Mouse (Mus musculus): ENCODE results near the gene Krt15. TPM values are rescaled to one million over a fixed set of nuclear protein-coding genes. Genes with fewer than 3 reads are reported as not detected.

Krt15 gene
- total RNA-seq, 2 experiments from 2014 or later, result not detected

DNA sequence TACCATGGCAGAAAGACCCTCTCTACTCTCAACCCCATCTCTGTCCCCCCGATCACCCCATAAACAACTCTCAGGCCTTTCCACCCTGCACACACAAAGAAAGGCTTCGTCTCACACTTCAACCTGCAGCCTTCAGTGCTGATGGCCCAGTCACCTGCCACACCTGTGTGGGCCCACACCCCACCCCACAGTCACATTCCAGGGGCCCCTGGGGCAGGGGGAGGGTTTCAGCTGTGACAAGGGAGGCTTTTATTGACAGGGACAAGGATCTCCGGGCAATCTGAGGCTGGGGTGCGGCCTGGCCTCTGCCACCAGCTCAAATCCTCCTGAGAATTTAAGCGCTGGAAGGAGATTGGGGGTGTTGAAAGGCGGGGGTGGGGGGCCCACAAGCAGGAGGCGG lies 3.1 kb upstream of the Krt15 start:
- no peak for DNase-seq (ENCODE audit: low spot score in 2 of 2)
- intact Hi-C loops (cut with DNase I), result no loop called here

DNA sequence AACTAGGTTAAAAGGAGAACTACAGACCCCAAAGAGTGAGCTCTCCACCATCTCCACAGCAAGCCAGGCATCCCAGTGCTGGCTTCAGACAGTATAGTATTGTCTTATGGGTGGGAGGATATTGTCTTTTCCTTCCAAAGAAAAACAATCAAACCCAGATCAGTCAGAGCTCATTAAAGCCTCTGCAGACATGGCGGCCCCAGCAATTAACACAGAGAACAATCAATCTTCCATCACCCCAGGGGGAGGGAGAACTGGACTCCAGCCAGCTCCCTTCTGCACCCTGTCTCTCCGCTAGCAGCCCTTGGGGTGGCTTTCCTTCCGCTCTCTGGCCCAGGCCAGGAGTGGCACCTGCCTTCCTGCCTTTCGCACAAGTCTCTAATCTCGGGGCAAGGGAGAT lies 2.0 kb upstream of the Krt15 start:
- peak in 1 of 2 experiments; percentile 9 for DNase-seq (ENCODE audit: low spot score in 2 of 2)
- intact Hi-C loops (cut with DNase I), result no loop called here

DNA sequence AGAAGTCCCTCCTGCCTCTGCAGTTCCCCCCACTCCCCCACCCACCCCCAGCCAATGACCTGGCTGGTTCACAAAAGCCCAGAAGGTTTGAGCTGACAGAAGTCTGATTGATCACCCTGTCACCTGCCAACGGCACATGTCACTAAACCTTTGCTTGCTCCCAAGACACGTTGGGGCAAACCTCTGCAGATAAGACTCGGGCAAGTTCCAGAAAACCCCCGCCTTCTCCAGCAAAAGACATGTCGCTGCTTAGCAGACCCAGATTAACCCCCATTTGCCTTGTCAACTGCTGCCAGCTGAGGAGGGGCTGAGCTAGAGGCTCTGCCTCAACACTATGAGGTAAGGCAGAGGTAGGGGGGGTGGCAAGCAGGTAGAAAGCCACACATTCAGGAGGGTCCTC lies 831 bp upstream of the Krt15 start:
- no peak for DNase-seq (ENCODE audit: low spot score in 2 of 2)
- intact Hi-C loops (cut with DNase I), result no loop called here

DNA sequence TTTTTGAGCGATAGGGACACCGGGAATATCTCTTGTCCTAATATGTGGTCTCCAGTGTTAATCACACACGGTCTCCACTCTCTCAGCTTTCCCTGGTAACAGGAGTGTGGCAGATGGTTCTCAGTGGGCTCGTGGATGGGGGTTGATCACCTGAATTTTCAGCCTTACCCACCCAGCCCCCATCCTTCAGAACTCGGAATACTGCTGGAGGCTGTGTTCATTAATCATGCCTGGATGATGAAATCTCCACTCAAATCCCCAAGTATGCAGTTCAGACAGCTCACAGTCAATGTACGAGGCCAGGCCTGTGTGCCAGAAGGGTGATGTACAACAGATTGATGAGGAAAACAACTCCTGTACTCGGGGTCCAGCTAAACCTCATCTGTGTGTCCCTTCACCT lies 10.8 kb downstream of the Krt15 start:
- intact Hi-C loops (cut with DNase I), result no loop called here
- DNase-seq (ENCODE audit: low spot score in 2 of 2), result no peak

DNA sequence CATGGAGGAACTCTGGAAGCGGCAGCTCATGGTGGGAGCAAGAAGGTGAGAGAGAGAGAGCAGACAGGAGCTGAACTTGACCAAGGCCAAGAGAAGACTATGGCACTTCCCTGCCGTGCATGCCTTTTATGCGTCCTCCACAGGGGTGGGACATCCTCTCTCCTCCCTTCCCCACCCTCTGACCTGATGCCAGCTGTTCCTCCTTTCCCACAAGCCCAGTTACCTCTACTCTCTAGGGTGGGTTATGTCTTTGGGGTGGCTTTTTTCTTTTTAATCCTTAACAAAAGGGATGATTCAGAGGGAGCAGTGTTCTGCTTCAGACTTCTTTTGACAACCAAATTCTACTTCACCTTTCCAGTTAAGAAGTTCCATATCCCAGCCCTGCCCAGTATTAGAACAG lies 14.3 kb downstream of the Krt15 start, which contains the start of gene Krt13:
TSS of gene Krt13 (minus strand) at position 101 of the 400 bp plus-strand sequence.
- intact Hi-C loops (cut with DNase I), result no loop called here
- DNase-seq (ENCODE audit: low spot score in 2 of 2), result no peak

DNA sequence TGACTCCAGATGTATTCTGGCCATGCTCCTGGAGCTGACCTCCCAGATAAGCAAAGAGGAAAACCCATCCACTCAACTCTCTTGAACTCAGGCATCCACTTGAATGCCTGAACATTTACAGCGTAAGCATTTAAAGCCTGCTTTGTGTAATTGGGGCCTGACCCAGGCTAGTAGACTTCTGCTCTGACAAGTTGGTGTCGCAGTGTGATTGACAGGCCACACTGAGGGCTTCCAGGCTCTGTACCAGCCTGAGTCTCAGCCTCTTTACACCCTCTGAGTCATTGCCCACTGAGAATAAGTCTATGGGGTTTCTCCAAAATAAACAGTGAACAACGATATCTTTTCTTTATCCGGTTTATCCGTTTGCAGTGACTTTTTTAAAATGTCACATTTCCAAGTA lies 15.4 kb downstream of the Krt15 start:
- intact Hi-C loops (cut with DNase I), result no loop called here
- no peak for DNase-seq (ENCODE audit: low spot score in 2 of 2)

DNA sequence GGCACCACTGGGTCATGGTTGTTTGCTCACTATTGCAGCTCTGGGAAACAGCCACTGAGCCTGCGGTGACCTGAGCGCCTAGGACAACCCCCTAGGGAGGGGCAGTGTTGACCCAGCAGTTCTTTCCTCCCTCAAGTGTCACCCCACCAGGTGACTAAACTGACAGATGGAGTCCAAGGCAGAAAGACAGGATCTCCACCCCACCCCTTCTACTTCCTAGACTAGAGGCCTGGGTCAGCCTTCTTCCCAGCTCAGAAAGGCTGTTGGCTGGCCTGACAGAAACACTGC lies 22.0 kb downstream of the Krt15 start:
- intact Hi-C loops (cut with DNase I), result no loop called here
- DNase-seq (ENCODE audit: low spot score in 2 of 2), result no peak

DNA sequence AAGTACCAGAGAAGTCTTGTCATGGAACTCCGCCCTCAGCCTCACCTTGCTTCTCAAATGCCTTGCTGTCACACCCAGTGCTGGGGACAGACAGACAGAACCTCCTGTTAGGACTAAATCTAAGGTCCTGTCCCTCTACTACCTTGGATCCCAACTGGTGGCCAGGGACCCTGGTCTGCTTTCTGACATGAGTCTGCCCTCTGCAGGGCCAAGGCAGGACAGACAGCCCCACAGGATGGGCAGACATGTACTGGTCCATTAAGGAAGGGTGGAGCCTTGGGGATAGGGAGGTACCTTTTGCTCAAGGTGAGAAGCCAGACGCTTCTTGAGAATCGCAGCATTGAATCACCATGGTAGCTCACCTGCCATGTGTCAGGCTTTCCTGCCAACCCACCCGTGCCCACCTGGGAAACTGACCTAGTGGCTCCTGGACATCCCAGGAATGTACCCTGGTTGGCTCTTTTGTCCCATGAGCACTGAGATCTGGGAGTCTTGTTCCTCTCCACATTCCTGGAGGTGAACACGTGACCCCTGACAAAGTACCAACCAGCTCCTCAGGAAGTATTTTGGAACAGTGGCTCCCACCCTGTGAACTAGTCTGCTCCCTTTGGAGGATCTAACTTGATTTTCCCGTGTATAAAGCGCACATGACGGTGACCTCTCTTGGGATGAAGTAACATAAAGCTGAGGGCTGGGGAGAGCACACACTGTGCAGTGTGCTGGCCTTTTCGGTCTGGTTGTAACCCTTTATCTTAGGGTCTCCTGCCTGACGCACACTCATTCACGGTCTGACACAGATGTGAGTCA lies 22.6 kb downstream of the Krt15 start:
- DNase-seq (ENCODE audit: low spot score in 2 of 2), result no peak
- intact Hi-C loops (cut with DNase I), result no loop called here

DNA sequence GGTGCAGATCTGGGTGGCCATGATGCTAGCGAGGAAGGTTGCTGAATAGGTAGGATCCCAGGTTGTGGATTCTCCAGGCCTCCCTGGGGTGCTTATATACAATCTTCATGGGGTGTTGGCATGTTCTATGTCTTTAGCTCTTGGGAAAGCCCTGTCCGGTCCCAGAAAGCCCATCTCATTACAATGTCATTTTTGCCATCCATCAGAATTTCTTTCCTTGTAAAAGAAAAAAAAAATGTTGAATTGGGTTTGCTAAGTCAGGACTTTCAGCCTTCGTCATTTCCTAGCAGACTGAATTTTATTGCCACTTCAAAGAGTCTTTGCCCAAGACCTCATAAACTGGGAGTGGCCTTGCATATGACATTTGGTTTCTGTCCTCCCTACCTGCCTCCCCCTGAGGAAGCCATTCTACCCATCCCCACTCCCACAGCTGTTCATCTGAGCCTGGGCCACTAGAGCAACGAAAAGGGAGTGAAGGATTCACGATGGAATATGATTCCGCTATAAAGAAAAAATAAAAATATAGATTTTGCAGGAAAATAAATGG lies 30.1 kb downstream of the Krt15 start, which contains the start of gene Krt36:
TSS of gene Krt36 (minus strand) at position 51 of the 547 bp plus-strand sequence.
- intact Hi-C loops (cut with DNase I), result no loop called here
- DNase-seq (ENCODE audit: low spot score in 2 of 2), result no peak

DNA sequence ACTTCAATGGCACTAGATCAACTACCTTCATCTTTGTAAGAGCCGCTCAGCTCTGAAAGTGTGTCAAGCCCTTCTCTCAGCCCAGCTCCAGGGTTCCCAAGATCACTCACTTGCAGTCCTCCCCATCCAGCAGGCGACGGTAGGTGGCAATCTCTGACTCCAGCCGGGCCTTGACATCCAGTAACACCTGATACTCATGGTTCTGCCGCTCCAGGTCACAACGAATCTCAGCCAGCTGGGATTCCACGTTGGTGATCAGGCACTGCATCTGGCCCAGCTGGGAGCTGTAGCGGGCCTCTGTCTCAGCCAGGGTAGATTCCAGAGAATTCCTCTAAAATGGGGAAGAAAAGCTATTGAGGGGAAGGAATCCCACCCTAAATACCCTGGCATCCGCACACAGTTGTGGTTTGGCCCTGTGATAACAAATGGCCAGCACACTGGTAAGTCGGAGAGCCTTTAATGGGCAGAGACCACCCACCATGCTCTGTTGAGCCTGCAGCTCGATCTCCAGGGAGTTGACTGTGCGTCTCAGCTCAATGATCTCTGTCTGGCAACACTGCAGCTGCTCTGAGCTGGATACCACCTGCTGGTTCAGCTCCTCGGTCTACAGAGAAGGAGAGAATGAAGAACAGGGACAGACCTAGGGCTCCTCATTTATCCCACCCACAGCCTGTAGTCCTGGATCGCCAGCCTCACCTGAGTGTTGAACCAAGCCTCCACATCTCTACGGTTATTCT lies 32.9 kb downstream of the Krt15 start:
- no peak for DNase-seq (ENCODE audit: low spot score in 2 of 2)
- intact Hi-C loops (cut with DNase I), result no loop called here

DNA sequence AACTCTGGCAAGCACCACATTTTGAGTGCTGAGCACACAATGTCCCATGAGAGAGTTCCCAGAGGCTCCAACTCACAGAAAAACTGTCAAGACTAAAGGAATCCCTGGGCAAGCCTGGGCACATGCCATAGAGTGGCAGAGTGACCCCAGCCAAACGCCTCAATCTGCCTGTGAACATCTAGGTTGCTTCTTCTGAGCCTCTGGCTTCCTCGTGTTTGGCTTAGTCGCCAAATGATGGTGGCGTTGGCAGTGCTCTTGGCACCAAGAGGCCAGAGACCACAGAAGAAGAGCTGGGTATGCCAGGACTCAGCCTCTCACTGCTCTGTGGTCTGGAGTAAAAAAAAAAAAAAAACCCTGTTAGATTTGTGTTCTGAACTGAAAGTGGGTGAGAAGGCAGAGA lies 35.3 kb downstream of the Krt15 start:
- intact Hi-C loops (cut with DNase I), result no loop called here
- no peak for DNase-seq (ENCODE audit: low spot score in 2 of 2)

DNA sequence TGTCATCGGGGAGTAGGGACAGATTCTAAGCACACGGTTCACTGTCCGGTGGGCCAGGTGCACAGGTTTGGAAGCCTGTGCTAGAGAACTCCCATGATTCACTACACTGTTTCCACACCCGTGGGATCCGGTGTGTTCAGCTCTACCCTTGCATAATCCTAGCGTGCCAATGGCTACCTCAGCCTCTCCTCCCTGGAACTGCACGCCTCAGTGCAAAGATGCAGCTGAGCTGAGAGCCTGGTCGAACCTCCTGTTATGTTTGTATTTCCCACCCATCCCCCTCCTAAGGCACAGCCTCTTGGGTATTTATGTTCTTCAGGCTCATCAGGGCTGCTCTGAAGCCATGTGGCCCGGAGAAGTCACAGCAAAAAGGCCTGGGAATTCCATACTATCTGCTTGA lies 37.9 kb downstream of the Krt15 start:
- intact Hi-C loops (cut with DNase I), result no loop called here
- no peak for DNase-seq (ENCODE audit: low spot score in 2 of 2)

DNA sequence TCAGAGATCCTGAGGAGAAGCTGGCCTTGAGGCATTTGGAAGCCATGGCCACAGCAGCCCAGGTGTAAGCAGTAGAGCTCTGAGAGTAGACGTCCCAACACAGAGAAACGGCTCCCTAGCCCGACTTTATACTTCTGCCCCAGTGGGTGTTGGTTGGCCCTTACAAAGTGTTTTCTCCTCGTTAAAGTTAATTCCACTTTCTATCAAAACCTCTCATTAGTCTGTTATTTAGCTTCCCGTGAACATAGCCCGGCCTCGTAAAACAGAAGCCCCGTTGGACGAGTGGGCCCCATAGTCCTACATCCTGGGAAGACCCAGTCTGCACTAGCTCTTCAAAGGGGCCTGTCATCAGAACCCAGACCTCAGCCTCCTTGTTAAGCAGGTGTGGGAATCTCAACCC lies 39.6 kb downstream of the Krt15 start, which contains the start of gene Krt35:
TSS of gene Krt35 (minus strand) at position 101 of the 400 bp plus-strand sequence.
- DNase-seq (ENCODE audit: low spot score in 2 of 2), result no peak
- intact Hi-C loops (cut with DNase I), result no loop called here

DNA sequence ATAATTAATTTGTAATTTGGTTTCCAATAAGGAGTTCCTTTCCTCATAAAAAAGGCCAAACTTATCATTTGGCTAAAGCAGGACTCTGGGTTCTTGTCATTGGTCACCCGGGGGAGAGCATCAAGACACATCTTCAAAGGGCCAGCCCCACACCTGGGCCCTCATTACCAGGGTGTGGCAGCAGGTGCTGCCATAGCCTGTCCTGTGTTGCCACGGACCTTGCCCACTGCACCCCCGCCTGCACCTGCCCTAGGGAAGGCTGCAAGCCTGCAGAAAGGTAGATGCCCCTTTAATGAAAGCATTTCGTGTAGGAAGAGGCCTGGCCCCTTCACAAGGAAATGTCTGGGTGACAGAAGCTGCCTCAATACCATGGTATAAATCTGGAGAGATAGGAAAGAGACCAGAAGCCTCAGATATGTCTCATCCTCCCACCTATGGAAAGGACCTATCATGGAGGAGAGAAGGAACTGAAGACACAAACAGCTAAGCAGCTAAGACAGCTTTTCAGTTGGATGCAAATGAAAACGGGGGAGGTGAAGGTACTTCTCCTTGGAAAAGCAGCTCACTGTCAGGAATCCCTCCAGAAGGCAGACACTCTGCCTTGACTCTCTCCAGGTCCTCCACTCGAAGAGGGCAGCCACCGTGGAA lies 47.2 kb downstream of the Krt15 start:
- DNase-seq (ENCODE audit: low spot score in 2 of 2), result peak in 1 of 2 experiments; percentile 22
- intact Hi-C loops (cut with DNase I), result no loop called here

DNA sequence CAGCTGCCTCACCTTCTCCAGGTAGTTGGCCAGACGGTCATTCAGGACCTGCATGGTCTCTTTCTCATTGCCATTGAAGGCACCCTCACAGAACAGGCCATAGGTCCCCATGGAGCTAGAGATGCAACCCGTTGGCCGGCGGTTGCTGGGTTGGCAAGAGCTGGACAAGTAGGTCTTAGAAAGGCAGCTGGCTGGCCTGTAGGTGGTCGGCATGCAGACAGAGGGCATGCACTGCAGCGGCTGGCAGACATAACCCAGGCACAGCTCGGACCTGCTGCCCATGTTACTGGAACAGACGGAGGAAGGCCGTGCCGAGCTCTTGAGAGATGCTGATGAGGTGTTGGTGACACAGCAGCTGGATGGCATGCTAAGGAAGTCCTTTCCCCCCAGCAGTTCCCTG lies 47.9 kb downstream of the Krt15 start, which contains the start of gene Krt32:
TSS of gene Krt32 (minus strand) at position 366 of the 400 bp plus-strand sequence.
- intact Hi-C loops (cut with DNase I), result no loop called here
- no peak for DNase-seq (ENCODE audit: low spot score in 2 of 2)

Other genes with a start within 250 kb of the Krt15 start
- not detected for gene Krtap31-1, start 228.0 kb downstream of the Krt15 start, total RNA-seq (2021)
- not detected for gene Gm11565, start 221.2 kb downstream of the Krt15 start, total RNA-seq (2021)
- not detected for gene Krtap31-2, start 199.6 kb downstream of the Krt15 start, total RNA-seq (2021)
- not detected for gene Krtap9-5, start 187.5 kb downstream of the Krt15 start, total RNA-seq (2021)
- gene Krtap29-1, start 156.9 kb downstream of the Krt15 start, total RNA-seq (2021), result not detected
- gene Krtap16-1, start 149.3 kb downstream of the Krt15 start, total RNA-seq (2021), result not detected
- gene Krtap17-1, start 141.9 kb downstream of the Krt15 start, total RNA-seq (2021), result not detected
- gene Krt33a, start 119.7 kb downstream of the Krt15 start, total RNA-seq (2021), result not detected
- gene Krt33b, start 106.1 kb downstream of the Krt15 start, total RNA-seq (2021), result not detected
- gene Krt34, start 94.4 kb downstream of the Krt15 start, total RNA-seq (2021), result not detected
- not detected for gene Krt31, start 85.4 kb downstream of the Krt15 start, total RNA-seq (2021)
- not detected for gene Krt32, start 47.7 kb downstream of the Krt15 start, total RNA-seq (2021)
- not detected for gene Krt35, start 39.7 kb downstream of the Krt15 start, total RNA-seq (2021)
- gene Krt36, start 30.3 kb downstream of the Krt15 start, total RNA-seq (2021), result not detected
- gene Krt13, start 14.4 kb downstream of the Krt15 start, total RNA-seq (2021), result not detected
- gene Krt19, start 12.7 kb upstream of the Krt15 start, total RNA-seq (2021), result under 1 TPM in 1 of 2 experiments, not detected in 1; 0.63 TPM
- gene Krt9, start 57.3 kb upstream of the Krt15 start, total RNA-seq (2021), result 1 to 10 TPM; 2.6 to 2.7 TPM
- gene Krt14, start 71.6 kb upstream of the Krt15 start, total RNA-seq (2021), result not detected
- gene Krt16, start 113.0 kb upstream of the Krt15 start, total RNA-seq (2021), result not detected
- not detected for gene Krt17, start 125.1 kb upstream of the Krt15 start, total RNA-seq (2021)
- gene Krt42, start 133.9 kb upstream of the Krt15 start, total RNA-seq (2021), result not detected
- 100 to 1,000 TPM; 803 to 821 TPM for gene Eif1, start 184.0 kb upstream of the Krt15 start, total RNA-seq (2021)
- not detected for gene Gast, start 198.5 kb upstream of the Krt15 start, total RNA-seq (2021)
- gene Hap1, start 220.2 kb upstream of the Krt15 start, total RNA-seq (2021), result 100 to 1,000 TPM in 1 of 2 experiments, 10 to 100 TPM in 1; 94.6 to 151 TPM

All from left cerebral cortex, postnatal 14 days (tissue).